Mouse (Mus musculus) telencephalon, adult 2 months (tissue): ENCODE measurements around the gene 2300009A05Rik.

Source experiments
- DNase-seq: peaks from one replicate; pipeline ENCODE4 v3.0.0-alpha.2; 2011; ENCODE audit warnings: low read depth, low spot score

Gene 2300009A05Rik

GRCm38 (mm10) chr9:63398611-63399462 is at the start of gene 2300009A05Rik:
TSS of gene 2300009A05Rik (minus strand) at chr9:63399246.
- peak; percentile 83 for DNase-seq

GRCm38 (mm10) chr9:63443695-63444094 is 44.6 kb upstream of the 2300009A05Rik start:
- no peak for DNase-seq

GRCm38 (mm10) chr9:63430652-63431051 is 31.6 kb upstream of the 2300009A05Rik start:
- DNase-seq: no peak

GRCm38 (mm10) chr9:63421096-63421736 is 22.2 kb upstream of the 2300009A05Rik start:
- DNase-seq: no peak

GRCm38 (mm10) chr9:63420396-63420795 is 21.4 kb upstream of the 2300009A05Rik start:
- no peak for DNase-seq

GRCm38 (mm10) chr9:63400176-63400575 is 1.1 kb upstream of the 2300009A05Rik start:
- DNase-seq: no peak

- DNase-seq: no peak
Measured at GRCm38 (mm10) chr9:63399463-63399815, 393 bp upstream of the 2300009A05Rik start.

- peak; percentile 36 for DNase-seq
Measured at GRCm38 (mm10) chr9:63395612-63396011, 3.4 kb downstream of the 2300009A05Rik start.

- no peak for DNase-seq
Measured at GRCm38 (mm10) chr9:63391307-63391706, 7.7 kb downstream of the 2300009A05Rik start.

- DNase-seq: no peak
Measured at GRCm38 (mm10) chr9:63382761-63383160, 16.3 kb downstream of the 2300009A05Rik start.

- DNase-seq: no peak
Measured at GRCm38 (mm10) chr9:63380326-63380725, 18.7 kb downstream of the 2300009A05Rik start.

GRCm38 (mm10) chr9:63378174-63378573 is 20.9 kb downstream of the 2300009A05Rik start:
- DNase-seq: no peak

- DNase-seq: peak; percentile 87
Measured at GRCm38 (mm10) chr9:63377270-63378142, 21.5 kb downstream of the 2300009A05Rik start, which contains the start of gene Map2k5. TSS of gene Map2k5 (minus strand) at chr9:63377902.

- DNase-seq: no peak
Measured at GRCm38 (mm10) chr9:63373315-63373714, 25.7 kb downstream of the 2300009A05Rik start.

- no peak for DNase-seq
Measured at GRCm38 (mm10) chr9:63372541-63372940, 26.5 kb downstream of the 2300009A05Rik start.

GRCm38 (mm10) chr9:63360410-63360809 is 38.6 kb downstream of the 2300009A05Rik start:
- no peak for DNase-seq

GRCm38 (mm10) chr9:63359016-63359415 is 40.0 kb downstream of the 2300009A05Rik start:
- no peak for DNase-seq

- no peak for DNase-seq
Measured at GRCm38 (mm10) chr9:63356721-63357120, 42.3 kb downstream of the 2300009A05Rik start.

- DNase-seq: no peak
Measured at GRCm38 (mm10) chr9:63356278-63356677, 42.8 kb downstream of the 2300009A05Rik start.

- no peak for DNase-seq
Measured at GRCm38 (mm10) chr9:63354168-63354567, 44.9 kb downstream of the 2300009A05Rik start.

GRCm38 (mm10) chr9:63350030-63350429 is 49.0 kb downstream of the 2300009A05Rik start:
- DNase-seq: no peak

GRCm38 (mm10) chr9:63349241-63349640 is 49.8 kb downstream of the 2300009A05Rik start:
- no peak for DNase-seq
